Mouse (Mus musculus) adrenal gland (tissue): ENCODE measurements around the gene Mgst3.

Source experiments
- intact Hi-C: fragments of 180-260 bp; cut with DNase I; formaldehyde crosslinking; loops from one replicate; pipeline ENCODE4 v1.15.1; 2025

Gene Mgst3

GRCm38 (mm10) chr1:167388571-167388970 lies 5.1 kb downstream of the Mgst3 start:
- intact Hi-C loops, result no loop called here

- intact Hi-C loops, result no loop called here
Observed at GRCm38 (mm10) chr1:167387796-167388195, 5.8 kb downstream of the Mgst3 start.

GRCm38 (mm10) chr1:167387310-167387709 lies 6.3 kb downstream of the Mgst3 start:
- intact Hi-C loops, result no loop called here

- intact Hi-C loops, result no loop called here
Observed at GRCm38 (mm10) chr1:167386466-167386865, 7.2 kb downstream of the Mgst3 start.

GRCm38 (mm10) chr1:167385636-167386035 lies 8.0 kb downstream of the Mgst3 start:
- intact Hi-C loops, result no loop called here

GRCm38 (mm10) chr1:167385211-167385610 lies 8.4 kb downstream of the Mgst3 start:
- intact Hi-C loops, result no loop called here

- intact Hi-C loops, result no loop called here
Observed at GRCm38 (mm10) chr1:167384156-167384555, 9.5 kb downstream of the Mgst3 start.

- intact Hi-C loops, result no loop called here
Observed at GRCm38 (mm10) chr1:167383178-167383577, 10.5 kb downstream of the Mgst3 start.

GRCm38 (mm10) chr1:167382763-167383162 lies 10.9 kb downstream of the Mgst3 start:
- intact Hi-C loops, result no loop called here

- intact Hi-C loops, result no loop called here
Observed at GRCm38 (mm10) chr1:167382316-167382715, 11.3 kb downstream of the Mgst3 start.

GRCm38 (mm10) chr1:167381050-167382015 lies 12.3 kb downstream of the Mgst3 start:
- intact Hi-C loops, result no loop called here

GRCm38 (mm10) chr1:167380223-167380622 lies 13.4 kb downstream of the Mgst3 start:
- intact Hi-C loops, result no loop called here

- intact Hi-C loops, result no loop called here
Observed at GRCm38 (mm10) chr1:167379751-167380150, 13.9 kb downstream of the Mgst3 start.

- intact Hi-C loops, result no loop called here
Observed at GRCm38 (mm10) chr1:167378019-167378418, 15.6 kb downstream of the Mgst3 start.

- intact Hi-C loops, result no loop called here
Observed at GRCm38 (mm10) chr1:167374942-167375341, 18.7 kb downstream of the Mgst3 start.

GRCm38 (mm10) chr1:167374003-167374784 lies 19.4 kb downstream of the Mgst3 start:
- intact Hi-C loops, result no loop called here

- intact Hi-C loops, result no loop called here
Observed at GRCm38 (mm10) chr1:167372739-167373138, 20.9 kb downstream of the Mgst3 start.

- intact Hi-C loops, result no loop called here
Observed at GRCm38 (mm10) chr1:167369905-167370304, 23.7 kb downstream of the Mgst3 start.

GRCm38 (mm10) chr1:167368513-167368912 lies 25.1 kb downstream of the Mgst3 start:
- intact Hi-C loops, result no loop called here

- intact Hi-C loops, result no loop called here
Observed at GRCm38 (mm10) chr1:167368018-167368417, 25.6 kb downstream of the Mgst3 start.

GRCm38 (mm10) chr1:167366621-167367020 lies 27.0 kb downstream of the Mgst3 start:
- intact Hi-C loops, result no loop called here

- intact Hi-C loops, result no loop called here
Observed at GRCm38 (mm10) chr1:167365808-167366207, 27.8 kb downstream of the Mgst3 start.
